Mouse (Mus musculus): ENCODE data around the gene Rmnd5b. TPM values are rescaled to one million over a fixed set of nuclear protein-coding genes. Genes with fewer than 3 reads are reported as not detected.
"Not testable (repeated sequence)": the region's sequence is repeated elsewhere in the genome, so short reads cannot be mapped to it uniquely, and the experiment has no call there.

Rmnd5b gene
- polyA plus RNA-seq, 1 experiment: 41.0 TPM

- no peaks in the 10 kb centered on the region for H3K27me3 ChIP-seq (ENCODE audit: control insufficient read depth, insufficient read depth, insufficient read length)
- peak overlapping the region; percentile 91 for H3K4me2 ChIP-seq (ENCODE audit: low read depth)
- no peaks in the 10 kb centered on the region for H3K36me3 ChIP-seq (ENCODE audit: control insufficient read depth, insufficient read depth)
- no peaks in the 10 kb centered on the region for H3K79me2 ChIP-seq (ENCODE audit: control insufficient read depth, insufficient read depth)
- H3ac ChIP-seq (ENCODE audit: control insufficient read depth, insufficient read length): peak overlapping the region; percentile 22
- H3K4me3 ChIP-seq: peak overlapping the region; percentile 58
- TF ChIP-seq SRF (IDR thresholded peaks at IDR 0.05; ENCODE audit: control insufficient read depth, insufficient read length, low read depth) (no peak), TCF3 (IDR thresholded peaks at IDR 0.05; ENCODE audit: insufficient read length, low read depth) (no peak), CEBPB (IDR thresholded peaks at IDR 0.05; ENCODE audit: insufficient read depth, poor library complexity, severe bottlenecking) (no peak), MAX (IDR thresholded peaks at IDR 0.05; ENCODE audit: low read depth) (no peak), E2F4 (IDR thresholded peaks at IDR 0.05; ENCODE audit: insufficient read depth) (no peak), TCF12 (IDR thresholded peaks at IDR 0.05; ENCODE audit: insufficient read depth, poor library complexity, severe bottlenecking) (no peak), USF1 (IDR thresholded peaks at IDR 0.05; ENCODE audit: low read depth) (no peak), MYOG (IDR thresholded peaks at IDR 0.05; ENCODE audit: control insufficient read depth in 1 of 3, insufficient read depth in 1 of 3, insufficient read length in 2 of 3, low read depth in 2 of 3) (no peak), MYOD1 (IDR thresholded peaks at IDR 0.05; ENCODE audit: control insufficient read depth in 1 of 3, insufficient read length in 2 of 3, low read depth in 2 of 3) (no peak), REST (IDR thresholded peaks at IDR 0.05; ENCODE audit: insufficient read depth, insufficient read length) (no peak), POLR2A (IDR thresholded peaks at IDR 0.05; ENCODE audit: insufficient read length, low read depth) (no peak), POLR2AphosphoS2 (IDR thresholded peaks at IDR 0.05; ENCODE audit: insufficient read length, low read depth) (no peak)
Observed at GRCm38 (mm10) chr11:51635127-51635524, 570 bp downstream of the Rmnd5b start.

- H3K4me3 ChIP-seq: no peak overlapping the region
- TF ChIP-seq TCF12 (IDR thresholded peaks at IDR 0.05; ENCODE audit: insufficient read depth, poor library complexity, severe bottlenecking) (no peak), CEBPB (IDR thresholded peaks at IDR 0.05; ENCODE audit: insufficient read depth, poor library complexity, severe bottlenecking) (no peak), MYOD1 (IDR thresholded peaks at IDR 0.05; ENCODE audit: control insufficient read depth in 1 of 3, insufficient read length in 2 of 3, low read depth in 2 of 3) (no peak), USF1 (IDR thresholded peaks at IDR 0.05; ENCODE audit: low read depth) (no peak)
- peaks cover 2% of the 10 kb centered on the region for H3K36me3 ChIP-seq (ENCODE audit: control insufficient read depth, insufficient read depth)
- no peak overlapping the region for H3ac ChIP-seq (ENCODE audit: control insufficient read depth, insufficient read length)
- H3K27me3 ChIP-seq (ENCODE audit: control insufficient read depth, insufficient read depth, insufficient read length): no peaks in the 10 kb centered on the region
- no peaks in the 10 kb centered on the region for H3K79me2 ChIP-seq (ENCODE audit: control insufficient read depth, insufficient read depth)
- no peak overlapping the region for H3K4me2 ChIP-seq (ENCODE audit: low read depth)
Observed at GRCm38 (mm10) chr11:51633721-51634120, 2.0 kb downstream of the Rmnd5b start.

- not testable (repeated sequence) for H3K4me3 ChIP-seq; H3K4me2 ChIP-seq (ENCODE audit: low read depth); H3ac ChIP-seq (ENCODE audit: control insufficient read depth, insufficient read length); H3K36me3 ChIP-seq (ENCODE audit: control insufficient read depth, insufficient read depth); H3K79me2 ChIP-seq (ENCODE audit: control insufficient read depth, insufficient read depth); H3K27me3 ChIP-seq (ENCODE audit: control insufficient read depth, insufficient read depth, insufficient read length)
Observed at GRCm38 (mm10) chr11:51633200-51633599, 2.5 kb downstream of the Rmnd5b start.

GRCm38 (mm10) chr11:51632130-51632753, 3.5 kb downstream of the Rmnd5b start:
- Histone ChIP-seq H3ac (ENCODE audit: control insufficient read depth, insufficient read length) (no peak overlapping the region), H3K79me2 (ENCODE audit: control insufficient read depth, insufficient read depth) (no peaks in the 10 kb centered on the region), H3K27me3 (ENCODE audit: control insufficient read depth, insufficient read depth, insufficient read length) (no peaks in the 10 kb centered on the region), H3K4me2 (ENCODE audit: low read depth) (peak overlapping the region; percentile 37), H3K4me3 (no peak overlapping the region), H3K36me3 (ENCODE audit: control insufficient read depth, insufficient read depth) (peaks cover 4% of the 10 kb centered on the region)
- no peak for TF ChIP-seq CEBPB (IDR thresholded peaks at IDR 0.05; ENCODE audit: insufficient read depth, poor library complexity, severe bottlenecking)
- TF ChIP-seq MYOD1 (IDR thresholded peaks at IDR 0.05; ENCODE audit: control insufficient read depth in 1 of 3, insufficient read length in 2 of 3, low read depth in 2 of 3): peak in 1 of 3 experiments; percentile 18

GRCm38 (mm10) chr11:51629651-51630314, 5.9 kb downstream of the Rmnd5b start:
- H3K4me3 ChIP-seq: no peak overlapping the region
- no peak overlapping the region for H3K4me2 ChIP-seq (ENCODE audit: low read depth)
- no peaks in the 10 kb centered on the region for H3K79me2 ChIP-seq (ENCODE audit: control insufficient read depth, insufficient read depth)
- TF ChIP-seq TCF12 (IDR thresholded peaks at IDR 0.05; ENCODE audit: insufficient read depth, poor library complexity, severe bottlenecking) (no peak), MAX (IDR thresholded peaks at IDR 0.05; ENCODE audit: low read depth) (no peak), REST (IDR thresholded peaks at IDR 0.05; ENCODE audit: insufficient read depth, insufficient read length) (no peak), SRF (IDR thresholded peaks at IDR 0.05; ENCODE audit: control insufficient read depth, insufficient read length, low read depth) (no peak), CEBPB (IDR thresholded peaks at IDR 0.05; ENCODE audit: insufficient read depth, poor library complexity, severe bottlenecking) (no peak), TCF3 (IDR thresholded peaks at IDR 0.05; ENCODE audit: insufficient read length, low read depth) (no peak), POLR2A (IDR thresholded peaks at IDR 0.05; ENCODE audit: insufficient read length, low read depth) (no peak), USF1 (IDR thresholded peaks at IDR 0.05; ENCODE audit: low read depth) (no peak), E2F4 (IDR thresholded peaks at IDR 0.05; ENCODE audit: insufficient read depth) (no peak), POLR2AphosphoS2 (IDR thresholded peaks at IDR 0.05; ENCODE audit: insufficient read length, low read depth) (no peak), MYOD1 (IDR thresholded peaks at IDR 0.05; ENCODE audit: control insufficient read depth in 1 of 3, insufficient read length in 2 of 3, low read depth in 2 of 3) (no peak)
- H3K27me3 ChIP-seq (ENCODE audit: control insufficient read depth, insufficient read depth, insufficient read length): no peaks in the 10 kb centered on the region
- no peak overlapping the region for H3ac ChIP-seq (ENCODE audit: control insufficient read depth, insufficient read length)
- peaks cover 11% of the 10 kb centered on the region for H3K36me3 ChIP-seq (ENCODE audit: control insufficient read depth, insufficient read depth)
